Mouse (Mus musculus) urinary bladder, adult 2 months (tissue): ENCODE results near the gene Hist1h1c. TPM values are rescaled to one million over a fixed set of nuclear protein-coding genes. Genes with fewer than 3 reads are reported as not detected.
"Not testable (repeated sequence)": the region's sequence is repeated elsewhere in the genome, so short reads cannot be mapped to it uniquely, and the experiment has no call there.

Experiments used
- DNase-seq: peaks from one replicate; pipeline ENCODE4 v3.0.0; 2022; ENCODE audit warnings: low spot score
- polyA plus RNA-seq: library from polyadenylated mRNA; depleted of rRNA; stranded (reverse); fragments of >200 nt; gene quantifications from 2 replicates; pipeline ENCODE4 v1.2.3, GENCODE M21; 2012

Gene Hist1h1c
- polyA plus RNA-seq, 1 experiment, result 125 TPM

DNA sequence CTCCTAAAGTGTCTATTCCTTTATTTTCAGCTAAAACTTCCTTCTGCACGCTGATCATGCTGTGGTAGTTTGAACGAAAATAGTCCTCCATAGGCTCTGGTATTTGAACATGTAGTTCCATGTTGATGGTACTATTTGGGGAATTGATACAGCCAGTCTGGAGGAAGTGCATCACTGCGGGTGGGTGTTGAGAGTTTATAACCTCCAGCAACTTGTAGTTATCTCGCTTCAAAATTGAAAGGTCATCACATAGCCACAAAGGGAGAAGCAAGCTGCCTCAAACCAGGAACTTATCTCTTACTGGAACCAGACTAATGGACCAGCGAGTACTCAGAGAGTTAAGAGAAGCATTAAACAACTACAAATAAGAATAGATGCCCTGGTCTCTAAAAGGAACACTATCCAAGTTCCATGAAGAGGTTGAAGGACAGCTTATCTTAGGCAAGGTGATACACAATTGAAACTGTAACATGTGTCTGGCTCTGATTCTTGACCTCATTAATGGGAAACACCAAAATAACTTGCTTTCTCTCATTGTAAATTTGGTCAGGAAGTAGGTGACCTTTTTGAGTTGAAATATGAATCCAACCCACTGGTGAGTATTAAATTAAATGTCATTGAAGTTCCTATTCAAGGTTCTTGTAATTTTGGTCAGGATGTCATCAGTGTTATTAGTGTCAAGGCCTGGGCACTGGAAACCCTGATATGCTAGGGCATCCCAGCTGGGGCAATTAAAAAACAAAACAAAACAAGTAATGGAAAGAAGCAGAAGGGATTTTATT lies 22.2 kb upstream of the Hist1h1c start:
- no peak for DNase-seq

DNA sequence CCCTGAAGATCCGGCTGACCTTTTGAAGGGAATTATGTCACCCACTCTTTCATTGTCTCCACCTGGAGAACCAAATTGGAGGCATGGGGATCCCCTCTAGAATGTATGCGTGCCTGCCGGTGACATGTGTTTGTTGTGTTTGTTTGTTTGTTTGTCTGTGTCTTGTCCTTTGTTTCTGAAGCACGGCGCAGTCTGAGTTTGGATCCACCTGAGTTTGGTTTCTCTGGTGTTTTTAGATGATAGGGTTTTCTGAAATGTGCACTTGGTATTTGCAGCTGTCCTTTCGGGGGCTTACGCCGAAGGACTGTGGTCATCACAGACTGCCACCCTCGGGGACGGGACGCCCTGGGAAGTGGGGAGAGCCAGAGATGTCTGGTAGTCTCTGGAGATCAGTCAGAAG lies 21.4 kb upstream of the Hist1h1c start:
- DNase-seq, result no peak

DNA sequence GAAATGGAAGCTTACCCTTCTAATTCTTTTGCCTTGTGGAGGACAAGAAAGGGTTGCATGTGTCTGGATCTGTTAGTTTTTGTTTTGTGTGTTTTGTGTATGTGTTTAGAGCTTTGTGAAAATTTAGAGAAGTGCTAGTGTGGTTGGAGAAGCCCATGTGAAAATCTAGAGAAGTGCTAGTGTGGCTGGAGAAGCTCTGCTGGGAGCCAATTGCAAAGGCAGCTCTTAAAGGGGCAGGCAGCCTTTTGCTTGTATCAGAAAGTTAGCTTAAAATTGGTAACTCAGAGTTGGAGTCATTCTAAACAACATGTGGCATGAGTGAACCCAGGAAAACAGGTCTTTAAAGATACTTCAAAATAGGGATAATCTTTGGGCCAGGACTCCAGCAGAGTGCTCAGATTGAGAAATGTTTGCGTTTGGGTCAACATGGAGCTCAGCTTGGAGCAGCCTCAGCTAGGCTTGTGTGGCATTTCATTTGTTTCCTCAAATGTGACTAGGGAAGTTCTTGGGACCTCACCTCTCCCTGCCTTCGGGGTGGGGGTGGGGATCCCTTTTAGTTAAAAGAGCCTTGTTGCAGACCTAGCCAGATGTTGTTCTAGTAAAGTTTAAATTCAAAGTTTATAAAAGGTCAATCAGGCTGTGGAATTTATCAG lies 20.9 kb upstream of the Hist1h1c start:
- not testable (repeated sequence) for DNase-seq

DNA sequence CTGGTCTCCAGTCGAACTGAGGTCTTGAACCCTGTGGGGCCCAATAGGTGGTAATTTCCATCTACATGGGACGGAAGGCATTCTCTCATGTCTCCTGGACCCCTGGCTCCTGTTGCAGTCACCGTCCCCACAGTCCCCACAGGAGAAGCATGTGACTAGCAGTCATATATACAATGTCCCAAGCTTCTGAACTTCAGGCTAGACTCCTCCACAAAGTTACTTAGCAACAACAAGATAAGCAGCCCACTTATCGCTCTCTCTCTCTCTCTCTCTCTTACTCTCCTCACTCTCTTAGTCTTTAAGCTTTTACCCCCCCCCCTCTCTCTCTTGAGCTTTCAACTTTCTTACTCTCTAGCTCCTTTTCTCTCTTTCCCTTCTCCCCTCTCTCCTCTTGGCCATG lies 14.4 kb upstream of the Hist1h1c start:
- DNase-seq, result no peak

DNA sequence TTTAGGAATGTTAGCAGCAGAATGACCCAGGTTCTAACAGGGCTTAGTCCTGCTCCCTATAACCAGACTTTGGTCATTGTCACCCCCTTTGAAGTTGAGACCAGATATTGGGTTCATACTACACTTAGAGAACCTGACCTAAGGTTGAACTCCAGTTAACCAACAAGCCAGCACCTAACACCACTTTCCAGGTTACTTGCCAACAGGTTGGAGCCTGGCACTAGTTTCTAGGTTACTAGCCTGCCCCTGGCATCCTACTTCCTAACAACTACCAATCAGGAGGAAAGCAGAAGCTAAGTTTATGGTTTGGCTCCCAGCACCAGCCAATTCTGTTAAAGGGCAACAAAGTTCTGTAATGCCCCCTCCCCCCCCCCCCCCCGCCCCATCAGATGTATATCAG lies 13.4 kb upstream of the Hist1h1c start:
- no peak for DNase-seq

DNA sequence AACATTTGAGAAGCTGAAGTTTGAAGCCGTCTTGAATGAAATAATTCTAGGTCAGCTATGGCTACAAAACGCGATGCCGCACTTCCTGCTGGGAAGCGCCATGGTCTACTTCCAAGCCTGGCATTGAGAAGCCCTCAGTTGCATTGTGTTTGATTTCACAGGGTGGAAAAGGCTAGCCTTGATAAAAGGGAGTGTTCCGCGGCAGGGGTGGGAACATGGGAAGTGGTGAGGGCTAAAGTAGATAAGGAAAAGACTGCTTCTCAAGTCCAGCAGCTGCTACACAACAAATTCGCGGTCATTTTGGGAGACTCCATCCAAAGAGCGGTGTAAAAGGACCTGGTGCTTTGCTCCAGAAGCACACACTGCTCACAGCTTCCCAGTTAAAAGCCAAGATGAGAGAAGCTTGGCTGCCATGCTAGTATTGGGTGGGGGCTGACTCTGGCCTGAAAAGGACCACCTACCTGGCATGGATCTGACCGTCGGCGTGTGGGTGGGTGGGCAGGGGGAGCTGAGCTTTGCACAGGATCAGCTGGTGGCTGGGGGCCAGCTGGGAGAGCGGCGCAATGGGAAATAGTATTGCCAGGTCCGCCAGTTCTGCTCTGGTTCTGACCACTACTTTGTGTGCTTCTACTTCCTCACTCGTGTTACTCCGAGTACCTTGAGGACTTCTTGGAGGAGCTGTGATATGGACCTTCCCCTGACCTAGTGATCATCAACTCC lies 10.0 kb upstream of the Hist1h1c start:
- DNase-seq, result no peak

DNA sequence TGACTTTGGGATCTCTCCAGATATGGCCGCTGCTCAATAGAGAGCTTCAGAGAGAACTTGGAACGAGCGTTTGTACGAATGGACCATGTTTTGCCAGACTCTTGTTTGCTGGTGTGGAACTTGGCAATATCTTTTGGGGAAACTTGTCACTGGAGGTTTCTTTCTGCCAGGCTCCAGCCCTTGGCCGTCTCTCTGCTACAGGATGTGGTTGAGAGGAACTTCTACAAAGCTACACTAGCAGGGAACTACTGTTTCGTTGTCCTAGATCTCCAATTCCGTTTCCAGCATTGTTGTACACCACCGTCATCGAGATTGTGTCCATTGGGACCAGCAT lies 9.4 kb upstream of the Hist1h1c start:
- no peak for DNase-seq

DNA sequence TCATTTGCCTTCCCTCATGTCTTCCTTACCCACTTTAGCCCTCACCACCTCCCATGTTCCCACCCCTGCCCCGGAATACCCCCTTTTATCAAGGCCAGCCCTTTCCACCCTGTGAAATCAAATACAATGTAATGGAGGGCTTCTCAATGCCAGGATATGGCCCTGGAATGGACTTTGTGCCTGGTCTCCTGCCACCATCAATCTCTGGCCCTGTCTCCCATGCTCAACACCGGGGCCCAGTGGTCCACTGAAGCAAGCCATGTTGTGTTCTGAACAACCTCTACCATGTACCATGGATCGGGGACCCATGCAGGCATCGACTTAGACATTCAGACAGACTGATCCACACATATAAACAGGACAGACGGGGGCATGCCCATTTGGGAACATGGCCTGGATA lies 8.9 kb upstream of the Hist1h1c start:
- DNase-seq, result no peak

DNA sequence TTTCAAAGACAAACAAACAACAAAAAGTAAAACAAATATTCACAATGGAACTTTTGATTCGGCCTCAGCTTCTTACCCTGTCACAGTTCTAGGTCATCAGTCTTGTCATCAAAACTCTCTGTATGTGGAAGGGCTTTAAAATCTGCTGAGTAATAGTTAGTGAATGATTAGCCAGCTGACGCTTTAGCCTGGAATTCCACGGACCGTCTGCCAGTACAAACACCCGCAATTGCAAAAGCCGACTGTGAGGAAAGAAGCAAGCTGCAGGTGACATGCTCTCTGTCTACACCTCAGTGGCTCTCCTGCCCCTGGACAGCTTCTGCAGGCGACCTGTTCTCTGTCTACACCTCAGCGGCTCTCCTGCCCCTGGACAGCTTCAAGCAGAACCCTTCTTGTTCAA lies 8.1 kb upstream of the Hist1h1c start:
- DNase-seq, result no peak

DNA sequence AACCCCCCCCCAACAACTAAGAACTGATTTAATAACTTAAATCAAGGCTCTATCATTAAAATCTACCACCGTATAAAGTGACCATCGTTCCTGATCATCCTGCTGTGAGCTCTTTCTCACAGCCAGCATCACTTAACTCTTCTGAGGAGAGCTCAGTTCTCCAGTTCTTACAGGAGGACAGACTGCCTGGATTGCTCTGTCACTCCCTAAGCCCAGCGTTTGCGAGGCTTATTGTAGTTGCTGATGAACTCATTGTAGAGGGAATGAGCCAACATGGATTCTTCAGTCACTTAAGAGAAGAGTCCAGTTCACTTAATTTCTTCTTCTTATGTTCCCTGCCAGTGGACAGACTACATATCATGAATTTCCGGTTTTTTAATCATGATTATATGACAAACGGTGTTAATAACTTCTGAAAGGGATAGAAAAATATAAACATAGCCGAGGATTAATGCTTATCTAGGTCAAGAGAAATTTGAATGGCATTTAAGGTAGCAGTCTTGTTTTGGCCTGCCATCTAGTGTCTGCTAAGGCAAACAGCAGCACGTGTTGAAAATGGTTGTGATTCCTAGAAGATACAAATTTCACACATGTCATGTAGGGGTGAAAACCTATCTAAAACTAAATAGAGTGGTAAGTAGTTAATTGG lies 6.3 kb upstream of the Hist1h1c start:
- no peak for DNase-seq

DNA sequence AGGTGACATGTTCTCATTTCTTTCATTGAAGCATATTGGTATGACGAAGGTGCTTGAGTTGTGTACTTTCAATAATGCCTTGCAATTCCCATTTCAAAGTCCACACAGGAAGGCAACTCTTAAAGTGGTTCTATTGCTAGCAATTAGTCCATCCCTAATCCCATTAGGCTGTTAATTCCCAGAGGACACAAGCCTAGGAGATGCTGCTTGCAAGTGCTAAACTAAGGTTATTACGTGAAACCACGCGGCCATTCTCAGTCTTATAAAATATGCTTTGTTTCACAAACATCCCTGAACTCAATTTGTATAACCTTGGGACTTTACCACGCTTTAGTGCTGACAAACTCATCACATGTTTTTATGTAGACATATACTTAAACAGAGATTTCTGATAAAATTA lies 1.5 kb upstream of the Hist1h1c start:
- DNase-seq, result no peak

DNA sequence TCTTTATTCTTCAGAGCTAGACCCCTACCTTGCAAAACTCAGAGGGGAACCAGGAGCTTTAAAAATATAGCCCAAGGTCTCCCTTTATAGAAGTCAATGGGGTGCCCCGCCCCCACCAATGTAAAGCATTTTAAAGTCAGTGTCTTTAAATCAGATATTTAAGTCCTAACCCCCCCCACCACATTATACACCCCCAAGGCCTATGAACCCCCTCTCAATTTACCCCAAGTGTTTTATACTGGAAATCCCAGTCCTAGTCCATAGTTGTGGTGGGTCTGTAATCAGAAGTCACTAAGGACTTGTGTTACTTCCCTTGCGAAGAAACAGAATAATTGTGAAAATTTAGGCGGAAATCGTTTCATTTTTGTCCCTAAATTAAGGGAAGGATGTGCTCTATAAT lies 567 bp upstream of the Hist1h1c start:
- no peak for DNase-seq

DNA sequence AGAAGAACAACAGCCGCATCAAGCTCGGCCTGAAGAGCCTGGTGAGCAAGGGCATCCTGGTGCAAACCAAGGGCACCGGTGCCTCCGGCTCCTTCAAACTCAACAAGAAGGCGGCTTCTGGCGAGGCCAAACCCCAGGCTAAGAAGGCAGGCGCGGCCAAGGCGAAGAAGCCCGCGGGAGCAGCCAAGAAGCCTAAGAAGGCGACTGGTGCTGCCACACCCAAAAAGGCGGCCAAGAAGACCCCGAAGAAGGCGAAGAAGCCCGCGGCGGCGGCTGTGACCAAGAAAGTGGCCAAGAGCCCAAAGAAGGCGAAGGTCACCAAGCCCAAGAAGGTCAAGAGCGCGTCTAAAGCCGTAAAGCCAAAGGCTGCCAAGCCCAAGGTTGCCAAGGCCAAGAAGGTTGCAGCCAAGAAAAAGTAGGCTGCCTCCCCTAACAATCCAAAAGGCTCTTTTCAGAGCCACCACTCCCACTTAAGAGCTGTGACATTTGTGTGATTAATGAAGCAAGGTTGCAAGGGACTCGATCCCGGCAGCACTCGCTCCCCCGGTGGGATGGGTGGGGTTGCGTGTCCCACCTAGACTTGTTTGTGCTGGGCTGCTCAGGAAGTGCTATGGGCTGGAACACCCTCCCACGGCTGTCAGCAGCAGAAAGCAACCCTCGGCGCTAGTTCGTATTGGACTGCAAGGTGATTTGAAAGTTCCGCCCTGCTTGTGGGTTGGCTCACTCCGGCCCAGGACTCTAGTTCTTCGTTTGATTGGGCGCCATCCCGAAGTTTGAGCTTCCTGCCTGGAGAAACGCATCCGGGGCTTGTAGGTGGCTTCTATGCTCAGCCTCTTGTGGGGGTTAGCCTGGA lies 687 bp downstream of the Hist1h1c start:
- DNase-seq, result peak; percentile 84

DNA sequence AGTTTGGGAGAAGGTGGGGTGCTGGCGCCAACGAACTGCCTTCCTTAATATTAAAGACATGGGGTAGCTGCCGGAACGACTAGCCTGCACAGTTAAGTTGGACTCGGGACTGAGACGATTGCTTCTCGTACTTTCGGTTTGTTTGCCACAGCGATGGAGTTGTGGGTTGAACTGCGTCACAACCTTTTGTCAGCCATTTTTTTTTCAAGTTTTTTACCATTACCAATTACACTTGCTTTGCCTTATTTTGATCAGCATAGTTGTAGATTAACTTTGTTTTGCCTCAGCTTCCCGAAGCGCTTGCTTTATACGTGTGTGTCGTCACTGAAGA lies 1.3 kb downstream of the Hist1h1c start:
- DNase-seq, result no peak

DNA sequence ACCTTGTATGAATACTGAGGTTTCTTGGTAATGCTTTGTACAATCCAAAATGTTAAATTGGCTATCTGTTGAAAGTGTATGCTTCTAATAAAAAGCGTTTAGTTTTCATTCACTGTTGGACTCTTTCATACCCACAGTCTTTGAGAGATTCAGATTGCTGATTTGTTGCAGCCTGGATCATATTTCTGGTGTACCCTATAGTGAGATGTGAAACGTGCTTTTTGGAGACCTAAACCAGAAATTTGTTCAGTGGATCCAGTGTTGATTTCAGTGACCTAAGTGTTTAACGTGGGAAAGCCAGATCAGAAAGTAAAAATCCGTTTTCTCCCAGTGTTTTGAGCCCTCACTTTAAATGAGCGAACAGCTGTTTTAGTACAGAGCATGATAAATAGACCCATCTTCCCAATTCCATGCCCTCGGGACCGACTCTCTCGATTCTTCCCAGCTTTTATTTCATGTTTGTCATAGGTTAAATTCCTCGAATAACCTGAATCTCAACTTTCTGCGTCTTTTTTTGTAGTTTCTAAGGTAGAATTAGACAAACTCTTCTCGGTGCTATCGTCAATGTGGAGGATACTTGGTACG lies 1.7 kb downstream of the Hist1h1c start:
- DNase-seq, result no peak

DNA sequence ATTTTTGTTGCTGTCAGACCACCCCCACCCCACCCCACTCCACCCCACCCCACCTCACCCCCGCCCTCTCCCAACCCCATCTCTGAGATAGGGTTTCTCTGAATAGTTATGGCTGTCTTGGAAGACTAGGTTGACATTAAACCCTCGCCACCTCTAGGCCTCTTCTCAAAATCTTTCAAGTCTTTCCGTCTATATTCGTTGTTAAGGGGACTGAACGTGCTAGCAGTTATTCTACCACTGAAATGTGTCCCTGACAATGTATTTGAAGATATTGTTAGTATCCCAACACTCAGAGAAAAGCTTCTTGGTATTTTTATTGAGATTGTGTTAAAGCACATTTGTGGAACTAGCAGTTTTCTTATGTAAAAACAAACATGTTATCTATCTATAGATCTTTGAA lies 2.3 kb downstream of the Hist1h1c start:
- no peak for DNase-seq

DNA sequence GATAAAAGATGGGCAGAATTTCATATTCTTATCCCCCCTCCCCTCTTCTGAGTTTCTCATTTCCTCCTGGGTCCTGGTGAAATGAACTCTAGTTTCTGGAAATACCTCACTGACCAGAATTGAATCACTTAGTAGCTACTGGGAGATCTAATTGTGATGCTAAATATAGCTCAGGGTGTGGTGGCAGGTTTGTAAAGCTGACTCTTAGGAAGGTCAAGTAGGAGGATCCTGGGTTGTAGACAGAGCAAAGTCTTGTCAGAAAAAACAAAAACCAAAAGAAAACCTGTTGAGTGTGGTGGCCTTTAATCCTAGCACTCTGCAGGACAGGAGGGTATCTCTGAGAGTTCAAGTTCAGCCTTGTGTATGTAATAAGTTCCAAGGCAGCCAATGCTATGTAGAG lies 3.4 kb downstream of the Hist1h1c start:
- DNase-seq, result no peak

DNA sequence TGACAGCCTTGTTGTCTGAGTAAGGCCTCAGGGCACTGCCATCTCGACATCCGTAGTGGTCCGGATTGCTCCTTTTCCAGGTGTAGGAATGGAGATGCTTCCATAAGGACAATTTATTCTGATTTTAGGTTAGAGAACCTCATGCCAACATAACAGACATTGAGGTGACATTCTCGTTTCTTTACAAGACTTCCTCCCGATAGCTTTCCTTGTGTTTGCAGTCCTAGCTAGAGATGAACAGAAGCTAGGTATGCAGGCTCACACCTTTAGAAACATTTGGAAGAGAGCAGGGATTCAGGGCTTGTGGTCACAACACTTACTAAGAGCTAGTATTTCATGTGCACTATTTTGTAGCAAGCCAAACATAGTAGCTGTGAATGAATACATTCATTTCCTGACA lies 4.6 kb downstream of the Hist1h1c start:
- DNase-seq, result no peak

DNA sequence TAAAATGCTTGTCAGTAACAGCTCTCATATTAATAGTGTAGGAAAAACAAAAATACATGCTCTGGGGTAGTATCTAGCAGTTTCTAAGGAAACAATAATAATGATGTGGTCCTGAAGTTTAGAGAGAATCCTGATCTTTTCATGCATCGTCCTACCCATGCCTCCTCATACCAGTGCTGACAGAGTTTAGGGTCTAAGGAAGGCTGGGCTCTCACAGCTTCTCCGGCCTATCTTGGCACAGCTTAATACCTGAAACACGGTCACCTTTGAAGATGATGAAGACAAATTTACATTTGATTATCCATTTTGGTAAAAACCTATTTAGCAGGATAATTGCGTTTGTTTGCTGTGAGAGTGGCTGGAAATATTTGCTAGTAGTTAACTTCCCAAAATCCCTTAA lies 5.4 kb downstream of the Hist1h1c start:
- DNase-seq, result no peak

DNA sequence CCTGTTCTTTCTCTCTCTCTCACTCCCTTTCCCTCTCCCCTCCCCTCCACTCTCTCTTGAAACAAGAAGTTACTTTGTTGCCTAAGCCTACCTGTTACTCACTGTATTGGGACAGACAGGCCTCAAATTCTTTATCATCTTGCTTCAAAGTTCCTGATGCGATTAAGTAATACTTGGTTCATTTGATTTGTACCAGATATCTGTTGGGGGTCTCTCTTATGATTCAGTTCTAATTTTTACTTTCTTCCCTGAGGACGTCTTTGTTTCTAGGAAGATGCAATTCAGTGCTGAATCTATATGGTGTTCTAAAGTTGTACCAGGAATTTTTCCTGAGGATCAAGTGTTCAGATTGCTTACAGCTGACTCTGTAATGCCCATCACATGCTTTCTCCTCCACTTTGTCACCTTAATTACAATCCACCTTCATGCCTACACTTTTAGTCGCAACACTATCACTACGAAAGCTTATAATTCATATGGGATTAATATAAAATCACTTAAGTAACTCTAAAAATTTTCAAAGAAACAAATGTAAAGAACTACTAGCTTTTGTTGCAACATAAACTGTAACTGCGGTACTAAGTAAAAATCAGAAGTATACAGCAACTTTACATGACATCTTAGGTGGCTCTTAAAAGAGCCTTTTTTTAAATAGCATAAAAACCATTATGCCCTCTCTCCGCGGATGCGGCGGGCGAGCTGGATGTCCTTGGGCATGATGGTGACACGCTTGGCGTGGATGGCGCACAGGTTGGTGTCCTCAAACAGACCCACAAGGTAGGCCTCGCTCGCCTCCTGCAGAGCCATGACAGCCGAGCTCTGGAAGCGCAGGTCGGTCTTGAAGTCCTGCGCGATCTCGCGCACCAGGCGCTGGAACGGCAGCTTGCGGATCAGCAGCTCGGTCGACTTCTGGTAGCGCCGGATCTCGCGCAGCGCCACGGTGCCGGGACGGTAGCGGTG lies 6.1 kb downstream of the Hist1h1c start:
- no peak for DNase-seq
